Mouse (Mus musculus): ENCODE measurements at regions not wholly inside any gene's neighbourhood (a gene's known extent, or its start where the extent isn't known, plus 50 kb on each side); places are given as distances from the start of the nearest gene placed in this dataset.

DNA sequence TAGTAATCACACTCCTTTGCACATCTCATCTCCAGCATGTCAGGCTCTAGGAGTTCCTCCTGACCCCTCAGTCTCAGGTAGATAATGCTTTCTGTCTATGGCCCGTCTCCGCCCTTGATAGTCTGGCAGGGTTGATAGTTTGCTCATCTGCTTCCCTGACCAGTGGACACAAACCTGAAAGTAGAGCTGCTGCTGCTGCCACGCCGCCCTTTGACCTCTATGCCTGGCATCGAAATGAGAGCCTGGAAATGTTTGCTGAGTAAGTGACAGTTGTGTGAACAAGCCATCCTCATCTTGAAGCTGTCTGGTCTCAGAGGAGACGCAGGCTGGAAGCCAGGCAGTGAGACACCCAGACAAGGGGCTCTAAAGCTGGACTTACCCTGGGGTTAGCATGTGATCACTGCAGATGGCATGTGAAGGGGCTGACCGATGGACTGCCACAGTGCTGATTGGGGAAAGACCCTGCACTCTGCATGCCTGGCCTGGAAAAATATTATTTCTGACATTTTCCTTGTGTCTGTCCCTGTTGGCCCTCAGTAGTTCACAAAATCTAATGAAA lies 109.8 kb upstream of the Syt6 start:
- DNase-seq: no peak

DNA sequence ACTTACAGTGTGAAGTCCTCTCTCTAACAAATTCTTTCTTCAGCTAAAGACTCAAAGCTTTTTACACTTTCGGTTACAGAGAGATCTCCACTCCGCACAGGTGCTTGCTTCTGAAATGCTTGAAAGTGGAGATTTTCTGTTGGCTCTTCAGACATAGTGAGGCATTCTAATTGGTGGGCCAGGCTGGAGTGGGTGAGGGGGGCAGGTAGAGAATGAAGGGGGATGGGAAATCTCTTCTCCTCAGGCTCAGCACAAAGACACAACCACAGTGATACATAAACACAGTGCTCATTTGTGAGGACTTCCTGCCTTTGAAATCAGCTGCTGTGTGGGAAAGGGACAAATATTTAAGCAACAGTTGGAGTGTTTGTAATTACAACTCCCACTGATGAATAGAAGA lies 109.1 kb upstream of the Syt6 start:
- no peak for DNase-seq

DNA sequence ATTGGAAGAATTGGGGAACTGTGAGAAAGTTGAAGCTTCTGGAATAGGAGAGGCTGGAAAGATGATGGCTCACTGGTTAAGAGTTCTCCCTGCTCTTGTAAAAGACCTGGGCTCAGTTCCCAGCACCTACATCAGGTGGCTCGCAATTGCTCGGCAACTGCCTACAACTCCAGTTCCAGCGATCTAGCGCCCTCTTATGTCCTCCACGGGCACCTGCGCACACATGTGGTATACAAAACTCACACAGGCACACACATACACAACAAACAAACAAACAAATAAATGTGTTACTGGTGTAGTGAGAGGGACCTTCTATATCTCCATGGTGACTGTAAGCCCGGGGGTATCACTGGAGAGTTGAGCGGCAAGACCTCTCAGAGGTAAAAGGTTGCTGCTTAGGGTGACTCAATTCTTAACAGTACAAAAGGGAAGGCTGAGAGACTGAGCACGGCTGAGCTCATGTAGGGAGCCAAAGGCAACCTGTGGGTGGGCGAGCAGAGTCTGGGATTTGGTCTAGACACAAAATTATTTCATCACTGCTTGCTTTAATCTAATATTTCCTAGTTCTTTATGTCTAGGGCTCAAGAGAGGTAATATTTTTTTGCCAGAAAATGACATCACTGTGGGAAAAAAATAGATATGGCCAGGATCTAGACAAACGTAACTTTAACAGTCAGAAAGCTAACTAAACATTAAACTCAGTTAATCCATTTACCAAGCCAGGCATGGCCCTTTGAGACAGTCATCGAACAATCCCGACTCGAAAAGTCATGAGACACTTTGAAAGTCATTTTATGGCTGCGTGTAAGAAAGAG lies 104.2 kb upstream of the Syt6 start:
- DNase-seq: no peak

DNA sequence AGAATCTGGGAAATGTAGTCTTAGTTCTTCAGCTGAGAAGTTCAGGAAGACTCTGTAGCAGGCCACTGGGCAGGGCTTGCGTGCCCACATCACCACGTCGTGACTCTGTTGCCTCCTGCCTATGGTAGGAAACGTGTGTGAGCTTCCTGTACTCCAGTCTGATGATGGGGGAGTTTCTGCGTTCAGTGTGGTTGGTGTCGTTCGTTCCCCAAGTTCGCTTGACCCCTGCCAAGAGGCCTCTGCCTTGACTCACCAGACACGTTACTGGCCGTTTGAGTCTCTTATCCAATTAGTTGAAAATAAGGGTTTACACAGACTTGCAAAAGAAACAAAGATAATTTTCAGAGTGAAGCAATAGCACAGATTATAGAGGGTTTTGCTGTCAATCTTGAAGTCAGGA lies 102.4 kb upstream of the Syt6 start:
- DNase-seq: peak; percentile 21

DNA sequence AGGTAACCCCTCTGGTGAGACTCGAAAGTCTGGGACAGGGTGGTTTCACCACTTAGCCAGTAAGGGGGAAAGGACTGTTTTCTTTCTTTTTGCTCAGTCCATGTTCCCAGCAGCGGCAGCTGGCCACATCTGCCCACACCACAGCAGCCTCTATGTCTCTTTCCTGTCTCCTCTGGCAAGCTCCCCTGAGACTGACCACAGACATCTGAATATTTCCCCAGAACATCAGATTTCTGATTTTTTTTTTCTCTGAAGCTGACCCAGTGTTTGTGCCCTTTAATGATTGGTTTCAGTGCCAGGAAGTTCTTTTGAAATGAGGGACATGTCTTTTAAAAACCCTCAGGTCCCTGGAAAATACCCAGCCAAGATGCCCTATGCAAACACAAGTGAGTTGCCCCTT lies 101.7 kb upstream of the Syt6 start:
- DNase-seq: peak; percentile 77

DNA sequence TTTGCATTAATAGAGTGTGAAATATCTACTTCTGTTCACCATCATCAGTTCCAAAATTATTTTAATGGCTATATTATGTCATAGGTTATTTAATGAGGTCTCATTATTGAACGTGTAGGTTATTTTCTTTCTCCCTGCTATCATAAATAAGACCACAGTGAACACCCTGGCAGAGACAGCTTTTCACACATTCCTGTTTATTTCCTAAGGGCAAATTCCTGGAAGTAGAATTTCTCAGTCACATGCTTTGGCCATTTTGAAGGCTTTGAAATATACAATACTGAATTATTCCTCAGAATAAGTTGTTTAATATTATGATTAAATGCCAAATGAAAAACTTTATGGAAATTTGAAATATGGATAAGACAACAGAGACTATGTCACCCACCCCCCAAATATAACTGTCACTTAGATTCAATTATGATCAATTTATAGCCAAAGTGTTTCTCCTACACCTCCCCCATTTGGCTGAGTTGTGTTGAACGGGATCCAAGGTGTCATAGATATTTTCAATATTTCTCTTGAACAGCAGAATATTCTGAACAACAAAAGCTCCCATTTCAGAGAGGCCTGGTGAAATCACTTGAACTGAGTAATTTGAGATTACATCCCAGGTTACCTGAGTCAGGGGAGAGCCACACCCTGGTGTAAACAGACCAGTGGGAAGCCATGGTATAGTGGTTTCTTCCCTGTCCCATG lies 95.0 kb upstream of the Syt6 start:
- peak; percentile 46 for DNase-seq

DNA sequence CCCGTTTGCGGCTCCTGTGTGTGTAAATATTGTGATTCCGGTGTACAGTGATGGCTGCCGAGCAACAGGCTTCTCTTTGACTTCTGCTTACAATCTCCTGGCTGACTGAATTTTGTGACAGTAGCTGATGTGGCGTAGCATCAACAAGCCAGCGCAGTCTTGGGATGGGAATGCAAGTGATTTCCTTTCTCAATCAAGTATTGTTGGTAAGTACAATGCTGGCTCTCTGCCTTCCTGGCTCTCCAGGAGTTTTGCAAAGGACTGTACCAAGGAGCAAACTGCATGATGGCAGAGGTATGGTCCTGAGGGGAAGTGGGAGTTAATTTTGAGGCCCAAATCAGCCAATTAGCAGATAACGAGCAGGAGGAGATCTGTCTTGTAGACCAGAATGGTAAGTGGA lies 94.4 kb upstream of the Syt6 start:
- DNase-seq: peak; percentile 66

DNA sequence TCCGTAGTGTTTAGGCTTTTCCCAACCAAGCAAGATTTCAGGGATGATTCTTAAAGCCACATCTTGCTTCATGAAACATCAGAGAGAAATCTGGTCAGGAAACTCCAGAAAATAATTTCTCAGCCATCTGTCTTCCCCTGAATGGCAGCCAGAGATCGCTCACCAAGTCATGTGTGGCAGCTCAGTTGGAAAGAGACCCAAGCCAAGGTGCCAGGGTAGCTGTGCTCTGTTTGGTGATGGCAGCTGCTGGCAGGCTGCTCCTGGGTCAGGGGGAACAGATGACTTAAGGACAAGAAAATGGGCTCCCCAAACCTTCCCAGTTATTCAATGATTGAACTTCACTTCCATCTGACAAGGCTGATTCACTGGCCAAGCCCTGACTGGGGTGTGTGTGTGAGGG lies 91.7 kb upstream of the Syt6 start:
- DNase-seq: no peak

DNA sequence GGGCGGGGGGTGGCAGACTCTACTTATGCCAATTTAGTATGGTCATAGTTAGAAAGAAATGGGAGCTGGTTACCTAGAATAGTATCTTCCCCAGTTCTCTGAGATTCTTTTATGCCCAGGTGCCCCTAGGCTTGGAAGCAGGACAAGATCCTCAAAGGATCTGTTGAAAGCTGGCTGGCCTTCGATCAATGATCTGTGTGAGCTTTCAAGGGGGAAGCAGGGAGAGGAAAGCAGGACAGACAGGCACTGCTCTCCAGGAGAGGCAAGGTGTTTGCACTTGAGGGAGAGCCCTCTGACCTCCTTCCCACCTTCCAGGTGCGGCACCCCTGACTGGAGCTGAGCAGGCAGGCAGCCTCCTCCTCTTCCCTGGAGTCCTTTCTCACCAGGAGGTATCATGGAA lies 91.3 kb upstream of the Syt6 start:
- DNase-seq: no peak

DNA sequence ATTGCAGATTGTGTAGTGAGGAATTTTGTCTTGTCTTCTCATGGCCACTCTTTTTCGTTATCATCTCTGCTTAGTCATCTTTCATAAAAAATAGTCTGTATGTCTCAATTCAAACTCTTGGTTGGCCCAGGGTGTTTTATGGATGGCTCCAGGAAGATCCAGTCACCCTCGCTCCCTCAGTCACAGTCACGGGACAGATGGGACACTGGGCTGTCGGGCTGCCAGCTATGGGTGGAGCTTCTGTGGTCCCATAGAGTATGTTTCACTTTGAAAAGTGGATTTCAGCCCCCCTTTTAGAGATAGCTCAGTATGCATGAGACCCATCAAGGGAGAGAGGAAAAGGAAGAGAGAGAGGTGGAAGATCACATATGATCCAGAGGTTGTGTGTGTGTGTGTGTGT lies 85.2 kb upstream of the Syt6 start:
- no peak for DNase-seq

DNA sequence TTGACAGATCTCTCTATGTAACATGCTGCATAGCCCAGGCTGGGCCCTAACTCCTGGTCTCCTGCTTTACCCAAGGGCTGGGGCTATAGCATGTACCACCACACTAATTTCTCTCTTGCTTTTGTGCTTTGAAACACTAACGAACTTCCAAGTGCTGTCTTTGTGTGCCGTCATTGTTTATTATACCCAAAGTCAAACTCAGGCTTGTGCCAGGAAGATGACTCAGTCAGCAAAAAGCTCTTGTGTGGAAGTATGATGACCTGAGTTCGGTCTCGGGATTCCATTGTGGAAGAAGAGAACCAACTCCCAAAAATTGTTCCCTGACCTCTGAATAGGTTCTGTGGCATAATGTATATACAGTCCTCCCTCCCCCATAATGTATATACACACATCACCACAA lies 84.1 kb upstream of the Syt6 start:
- no peak for DNase-seq

DNA sequence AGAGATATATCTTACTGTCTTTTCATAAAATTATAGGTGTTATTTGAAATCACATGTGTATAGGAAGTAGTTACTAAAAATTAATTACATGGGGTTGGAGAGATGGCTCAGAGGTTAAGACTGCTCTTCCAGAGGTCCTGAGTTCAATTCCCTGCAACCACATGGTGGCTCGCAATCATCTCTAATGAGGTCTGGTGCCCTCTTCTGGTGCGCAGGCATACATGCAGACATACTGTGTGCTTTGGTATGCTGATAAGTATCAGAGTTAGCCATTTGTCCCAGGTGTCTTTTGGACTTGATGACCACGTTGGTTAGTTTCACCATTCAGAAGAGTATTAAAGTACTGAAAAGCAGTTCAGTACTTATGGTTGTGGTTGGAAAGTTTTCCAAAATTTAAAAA lies 82.8 kb upstream of the Syt6 start:
- DNase-seq: no peak

DNA sequence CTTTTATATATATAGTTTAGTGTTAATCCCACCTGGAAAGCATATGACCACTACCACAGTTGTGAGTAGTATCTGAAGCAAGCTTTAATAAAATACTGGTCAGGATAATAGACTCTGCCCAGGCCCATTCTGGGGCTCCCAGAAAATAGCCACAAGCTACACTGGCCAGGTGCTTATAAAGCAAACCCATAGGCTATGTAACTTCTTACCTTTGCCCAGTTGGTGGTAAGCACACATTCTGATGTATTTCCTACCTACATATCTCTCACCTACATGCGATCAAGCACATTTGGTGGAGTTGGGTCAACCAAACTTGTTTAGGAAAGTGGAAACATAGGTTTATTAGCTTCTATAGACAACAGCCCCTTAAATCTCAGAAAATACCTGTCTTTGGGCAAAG lies 81.4 kb upstream of the Syt6 start:
- no peak for DNase-seq

DNA sequence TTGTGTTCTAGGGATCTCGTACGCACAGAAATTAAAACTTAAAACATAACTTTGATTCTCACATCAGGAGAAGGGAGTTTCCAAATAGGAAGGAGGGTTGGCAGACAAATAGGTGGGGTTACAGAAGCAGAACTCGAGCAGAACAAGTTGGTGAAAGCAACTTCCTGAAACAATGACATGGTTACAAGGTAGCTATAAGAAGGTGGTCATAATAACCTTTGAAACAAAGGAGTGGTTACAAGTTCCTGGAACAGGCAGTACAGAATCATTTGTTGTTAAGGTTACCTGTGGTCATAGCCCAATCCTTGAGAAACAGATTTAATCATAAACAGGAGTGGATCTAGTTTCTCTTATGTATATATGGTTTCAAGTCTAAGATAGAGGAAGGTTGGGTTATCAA lies 81.0 kb upstream of the Syt6 start:
- no peak for DNase-seq

DNA sequence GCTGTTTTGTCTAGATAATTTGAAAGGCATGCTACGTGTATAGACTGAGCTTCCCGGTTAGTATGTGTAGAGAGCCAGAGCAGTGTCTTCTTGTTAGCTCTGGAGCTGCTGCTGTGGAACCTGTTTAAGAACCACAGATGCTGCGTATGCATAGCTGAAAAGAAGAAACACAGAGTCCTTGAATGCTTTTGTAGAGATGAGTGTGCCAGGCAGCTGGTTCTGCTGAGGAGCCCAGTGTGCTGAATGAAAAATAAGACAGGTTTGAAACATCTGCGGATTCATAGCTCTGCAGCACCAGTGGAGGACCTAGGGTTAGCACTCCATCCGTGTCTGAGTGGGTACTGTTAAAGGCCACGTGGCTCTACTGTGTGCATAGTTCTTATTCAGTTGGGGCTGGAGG lies 78.9 kb upstream of the Syt6 start:
- DNase-seq: no peak

DNA sequence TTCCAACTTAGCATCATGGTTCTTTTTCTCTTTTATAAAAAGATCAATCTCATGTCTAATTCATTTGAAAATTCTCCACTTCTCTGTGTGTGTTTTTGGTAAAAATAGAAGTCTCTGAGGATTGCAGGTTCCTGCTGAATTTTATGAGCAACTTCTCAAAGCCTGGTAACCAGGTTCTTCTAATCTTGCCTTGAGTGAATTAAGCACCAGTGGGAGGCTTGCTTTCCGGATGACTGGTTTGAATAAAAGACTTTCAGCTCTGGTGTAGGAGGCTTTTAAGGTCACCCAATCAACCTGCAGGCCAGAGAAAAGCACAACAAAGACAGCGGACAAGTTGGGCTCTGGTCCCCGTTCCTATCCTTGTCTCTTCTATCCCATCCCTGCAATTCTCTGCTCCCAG lies 78.3 kb upstream of the Syt6 start:
- DNase-seq: no peak

DNA sequence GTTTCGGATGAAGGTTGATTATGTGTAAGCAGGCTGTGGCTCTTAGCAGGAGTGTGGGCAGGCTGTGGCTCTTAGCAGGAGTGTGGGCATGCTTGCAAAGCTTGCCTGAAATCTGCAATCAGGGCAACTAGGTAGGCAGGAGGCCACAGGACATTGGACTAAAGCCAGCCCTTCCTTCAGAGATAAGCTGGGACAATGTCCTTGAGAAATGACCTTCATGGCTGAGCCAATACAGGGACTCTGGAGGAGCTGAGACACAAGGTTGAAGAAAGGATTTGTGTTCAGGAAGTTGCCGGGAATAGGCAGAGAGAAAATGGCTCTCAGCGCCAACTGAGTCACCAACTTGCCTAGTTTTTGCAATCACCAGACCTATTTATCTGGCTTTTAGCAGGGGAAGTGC lies 77.3 kb upstream of the Syt6 start:
- DNase-seq: no peak

DNA sequence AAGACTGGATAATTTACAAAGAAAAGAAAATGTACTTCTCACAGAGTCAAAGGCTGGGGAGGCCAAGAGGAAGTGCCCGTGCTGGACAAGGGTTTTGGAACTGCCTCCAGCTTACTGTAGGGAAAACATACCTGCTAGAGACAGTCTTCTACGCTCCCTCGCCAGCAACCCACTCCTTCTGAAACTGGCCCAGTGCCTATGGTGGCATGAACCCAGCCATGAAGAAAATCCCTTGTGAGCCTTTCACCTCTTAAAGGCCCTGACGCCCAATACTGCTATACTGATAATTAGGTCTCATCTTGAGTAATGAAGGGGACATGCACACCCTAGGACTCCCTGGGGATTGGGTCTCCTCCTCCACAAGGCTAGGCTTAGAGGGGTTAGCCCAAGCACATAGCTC lies 76.6 kb upstream of the Syt6 start:
- no peak for DNase-seq

DNA sequence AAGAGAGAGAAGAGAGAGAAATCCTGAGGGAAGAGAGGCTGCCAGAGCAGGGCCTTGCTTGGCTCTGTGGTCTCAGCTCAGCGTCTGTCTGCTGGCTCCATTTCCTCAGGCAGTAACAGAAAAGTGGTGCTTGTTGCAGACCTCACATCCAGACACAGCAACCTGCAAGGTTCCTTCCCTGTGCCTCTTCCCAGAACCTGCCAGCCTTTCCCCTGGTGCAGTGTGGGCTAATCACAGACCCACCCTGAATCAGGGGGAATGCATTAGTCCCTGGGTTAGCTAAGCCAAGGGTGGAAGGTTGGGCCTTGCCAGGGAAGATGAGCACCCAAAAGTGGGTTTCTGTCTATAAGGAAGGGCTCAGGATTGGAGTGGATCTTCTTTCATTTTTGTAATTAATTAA lies 75.2 kb upstream of the Syt6 start:
- no peak for DNase-seq

DNA sequence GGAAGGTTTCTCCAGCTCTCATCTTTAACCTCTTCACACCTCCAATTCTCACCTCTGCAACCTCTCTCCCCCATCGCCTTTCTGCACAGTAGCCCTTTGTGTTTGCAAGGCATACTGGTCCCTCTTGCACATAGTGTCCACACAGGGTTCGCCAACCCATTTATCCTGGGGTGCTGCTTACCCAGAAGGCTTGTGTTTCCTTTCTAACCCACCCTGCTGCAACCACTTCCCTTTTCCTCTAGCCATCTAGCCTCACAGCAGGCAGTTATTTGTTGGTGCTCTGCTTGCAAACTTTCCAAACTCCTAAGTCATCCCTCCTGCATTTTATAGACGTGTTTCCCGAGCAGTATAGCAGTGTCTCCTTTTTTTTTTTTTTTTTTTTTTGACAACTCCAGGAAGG lies 74.7 kb upstream of the Syt6 start:
- DNase-seq: no peak

DNA sequence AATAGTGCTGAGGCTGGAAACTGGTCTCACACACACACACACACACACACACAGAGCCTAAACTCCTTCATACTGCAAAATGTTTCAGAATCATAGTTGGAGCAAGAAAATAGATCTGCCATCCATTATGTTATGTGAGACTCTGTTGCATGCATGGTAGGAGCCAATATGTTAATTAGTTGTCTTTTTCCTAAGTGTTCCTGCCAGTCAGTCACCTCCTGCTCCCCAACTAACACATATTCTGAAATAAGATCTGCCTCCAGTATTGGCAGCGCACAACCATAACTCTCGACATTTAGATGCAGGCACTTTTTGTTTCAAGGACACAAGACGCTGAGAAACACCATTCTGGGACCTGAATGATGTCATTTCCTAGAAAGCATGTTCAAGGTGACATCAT lies 70.9 kb upstream of the Syt6 start:
- no peak for DNase-seq

DNA sequence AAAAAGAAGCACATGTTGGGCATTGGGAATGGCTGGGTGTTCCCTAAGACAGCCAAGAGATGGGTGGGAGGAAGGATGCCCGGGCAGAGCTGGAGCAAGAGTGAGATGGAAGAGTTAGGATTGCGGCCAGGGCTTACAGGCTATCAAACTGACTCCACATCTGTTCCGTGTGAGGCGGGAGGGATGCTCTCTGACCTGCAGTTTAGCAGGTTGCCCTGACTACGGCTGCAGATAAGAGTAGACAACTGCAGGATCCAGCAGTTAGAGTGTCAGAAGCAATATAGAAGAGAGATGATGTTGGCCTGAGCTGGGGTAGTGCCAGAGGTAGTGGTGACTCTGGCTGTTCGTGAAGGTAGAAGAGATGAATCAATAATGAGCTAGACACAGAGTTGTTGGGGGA lies 61.6 kb upstream of the Syt6 start:
- no peak for DNase-seq

DNA sequence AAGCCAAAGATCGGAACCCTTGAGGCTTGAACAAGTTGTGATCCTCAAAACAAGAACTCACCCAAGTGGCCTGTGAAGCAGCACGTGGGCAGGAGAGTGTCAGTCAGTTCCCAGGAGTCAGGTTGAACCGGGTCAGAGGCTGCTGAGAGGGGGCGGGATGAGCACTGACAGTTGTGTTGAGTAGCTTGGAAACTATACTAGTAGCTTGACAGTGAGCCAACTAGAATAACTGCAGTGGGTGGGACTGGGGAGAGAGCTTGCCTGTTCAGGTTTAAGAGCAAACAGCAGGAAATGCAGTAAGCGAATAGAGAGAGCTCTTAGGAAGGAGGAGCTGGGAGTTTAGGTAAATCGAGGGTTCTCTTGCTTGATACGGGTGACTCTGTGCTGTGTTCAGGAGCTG lies 61.0 kb upstream of the Syt6 start:
- no peak for DNase-seq

DNA sequence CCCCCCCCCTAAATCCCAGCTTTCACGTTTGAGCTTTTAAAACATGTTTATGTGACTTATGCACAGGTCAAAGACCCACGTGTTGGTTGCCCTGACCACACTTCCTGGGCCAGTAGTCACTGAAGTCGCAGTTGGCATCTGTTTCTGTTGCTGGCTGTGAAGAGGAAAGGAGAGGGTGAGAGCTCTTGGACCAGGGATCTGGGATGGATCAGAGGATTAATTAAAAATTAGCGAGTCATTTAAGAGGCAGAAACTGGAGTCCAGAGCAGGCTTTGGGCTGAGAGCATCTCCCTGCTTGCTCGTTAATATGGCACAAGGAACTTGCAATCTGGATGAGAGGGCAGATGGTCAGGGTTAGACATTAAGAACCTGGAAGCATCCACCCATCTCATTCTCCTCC lies 59.1 kb upstream of the Syt6 start:
- no peak for DNase-seq
